Mouse (Mus musculus): ENCODE measurements at regions not wholly inside any gene's neighbourhood (a gene's known extent, or its start where the extent isn't known, plus 50 kb on each side); places are given as distances from the start of the nearest gene placed in this dataset.
"Not testable (repeated sequence)": the region's sequence is repeated elsewhere in the genome, so short reads cannot be mapped to it uniquely, and the experiment has no call there.

DNA sequence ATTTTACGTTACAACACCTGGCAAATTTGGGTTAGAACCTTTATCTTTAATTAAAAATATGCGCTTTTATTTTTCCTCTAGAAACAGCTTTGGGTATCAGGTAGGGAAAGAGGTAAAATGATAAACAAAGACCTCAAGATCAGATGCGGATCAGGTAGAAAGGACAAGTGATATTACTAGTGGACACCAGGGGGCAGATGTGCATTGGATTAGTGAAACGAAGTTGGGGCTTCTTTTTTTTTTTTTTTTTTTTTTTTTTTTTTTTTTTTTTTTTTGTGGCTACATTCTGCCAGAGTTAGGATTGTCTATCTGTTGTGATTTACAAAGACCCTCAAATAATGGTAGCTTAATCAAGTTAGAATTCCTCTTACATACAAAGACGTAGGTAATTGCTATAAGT is 153.8 kb downstream of the Cd109 start:
- peak; percentile 16 for DNase-seq

DNA sequence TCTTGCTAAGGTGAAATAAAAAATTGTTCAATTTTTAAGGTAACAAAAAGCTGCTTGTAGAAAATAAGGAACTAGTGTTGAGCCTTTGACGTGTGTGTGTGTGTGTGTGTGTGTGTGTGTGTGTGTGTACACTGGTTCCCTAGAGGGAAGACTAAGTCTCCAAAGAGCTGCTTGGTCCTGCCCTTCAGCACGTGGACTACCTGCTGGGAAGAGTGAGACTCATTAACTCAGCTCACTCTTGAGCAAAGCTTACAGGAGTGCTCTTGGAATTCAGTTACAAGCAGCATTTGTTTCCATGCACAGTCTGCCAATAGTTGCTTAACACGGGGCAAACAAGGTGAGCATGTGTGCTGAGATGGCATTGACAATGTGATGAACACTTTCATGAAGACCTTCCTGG is 158.6 kb downstream of the Cd109 start:
- no peak for DNase-seq

DNA sequence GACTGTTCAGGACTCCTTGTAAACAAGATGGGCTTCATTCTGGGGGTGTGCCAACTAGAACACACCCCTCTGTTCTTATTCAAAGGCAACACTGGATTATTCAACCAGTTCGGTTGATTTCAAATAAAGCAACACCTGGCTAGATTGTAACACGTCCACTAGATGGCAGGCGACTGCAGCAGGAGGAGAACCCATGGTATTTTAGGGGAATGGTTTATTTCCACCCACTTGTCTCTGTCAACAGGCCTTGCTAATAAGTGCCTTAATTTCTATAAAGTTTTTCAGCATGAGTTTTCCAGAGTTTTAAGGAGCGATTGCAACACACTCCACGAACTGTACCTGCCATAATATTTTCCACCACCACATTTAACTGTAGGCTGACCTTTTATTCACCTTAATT is 160.1 kb downstream of the Cd109 start:
- peak; percentile 22 for DNase-seq

DNA sequence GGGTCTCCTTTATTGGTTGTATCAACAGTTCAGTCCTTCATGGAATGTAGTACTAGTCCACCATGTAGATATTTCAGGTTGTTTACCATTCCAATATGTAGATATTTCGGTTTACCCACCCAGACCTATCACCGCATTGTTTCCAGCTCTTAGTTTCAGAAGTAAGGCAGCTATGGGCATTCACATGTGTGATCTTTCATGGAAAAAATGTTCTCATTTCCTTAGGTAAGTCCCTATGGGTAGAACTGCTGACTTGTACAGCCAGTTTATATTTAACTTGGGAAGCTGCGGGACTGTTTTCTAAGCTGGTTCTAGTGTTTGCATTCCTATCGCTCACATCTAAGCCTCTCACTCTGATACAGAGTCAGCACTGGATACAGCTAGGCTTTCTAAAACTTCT is 165.2 kb downstream of the Cd109 start:
- no peak for DNase-seq

DNA sequence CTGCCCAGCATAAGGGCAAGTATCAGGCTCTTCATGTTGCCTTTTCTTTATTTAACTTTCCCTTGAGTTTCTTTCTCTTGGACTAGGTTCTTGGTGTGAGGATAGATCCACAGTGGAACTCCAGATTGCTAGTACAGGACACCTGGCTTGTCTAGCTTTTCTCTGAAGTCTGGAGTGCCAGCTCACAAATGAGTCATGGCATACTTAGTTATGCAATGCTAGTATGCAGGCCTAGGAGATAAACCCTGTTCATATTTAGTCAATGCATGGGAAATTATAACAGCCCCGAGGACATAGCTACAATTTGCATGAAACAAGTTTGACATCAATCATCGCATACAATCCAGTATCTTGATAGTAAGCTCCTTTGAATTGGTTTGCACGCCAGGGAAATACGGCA is 167.0 kb downstream of the Cd109 start:
- DNase-seq = no peak

DNA sequence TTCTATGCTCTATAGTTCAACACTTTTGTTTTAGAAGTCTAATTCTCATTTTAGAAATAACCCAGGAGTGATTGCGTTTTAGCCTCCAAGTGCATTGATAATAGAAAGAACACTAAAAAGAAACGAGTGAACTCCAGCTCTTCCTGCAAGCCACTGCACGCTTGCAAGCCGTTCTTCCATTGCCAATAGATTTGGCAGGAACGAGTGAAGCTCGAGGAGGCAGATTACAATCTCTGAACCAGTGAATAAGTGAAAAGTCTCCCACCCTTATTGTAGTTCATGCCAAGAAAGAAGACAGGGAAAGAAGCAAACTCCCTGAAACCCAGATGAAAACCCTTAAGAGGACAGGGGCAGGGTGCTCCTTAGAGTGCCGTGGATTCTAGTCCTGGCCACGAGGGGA is 167.5 kb downstream of the Cd109 start:
- no peak for DNase-seq

DNA sequence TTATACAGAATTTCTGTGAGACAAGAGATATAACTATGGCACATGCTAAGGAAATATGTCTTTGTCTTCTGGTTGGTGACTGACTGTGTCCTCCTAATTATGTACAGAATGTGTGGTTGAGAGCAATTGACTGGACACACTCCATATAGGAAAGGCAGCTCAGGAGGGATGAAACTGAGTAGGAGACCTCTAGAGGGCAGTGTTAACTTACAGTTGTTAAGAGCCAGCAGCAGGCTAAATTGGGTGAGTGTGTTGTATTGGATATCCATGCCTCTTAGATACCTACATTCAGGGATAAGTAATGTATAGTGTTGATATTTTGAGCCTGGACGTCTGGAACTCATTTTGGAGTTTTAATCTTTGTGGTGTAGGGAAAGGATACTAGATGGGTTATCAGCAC is 172.5 kb downstream of the Cd109 start:
- DNase-seq = no peak

DNA sequence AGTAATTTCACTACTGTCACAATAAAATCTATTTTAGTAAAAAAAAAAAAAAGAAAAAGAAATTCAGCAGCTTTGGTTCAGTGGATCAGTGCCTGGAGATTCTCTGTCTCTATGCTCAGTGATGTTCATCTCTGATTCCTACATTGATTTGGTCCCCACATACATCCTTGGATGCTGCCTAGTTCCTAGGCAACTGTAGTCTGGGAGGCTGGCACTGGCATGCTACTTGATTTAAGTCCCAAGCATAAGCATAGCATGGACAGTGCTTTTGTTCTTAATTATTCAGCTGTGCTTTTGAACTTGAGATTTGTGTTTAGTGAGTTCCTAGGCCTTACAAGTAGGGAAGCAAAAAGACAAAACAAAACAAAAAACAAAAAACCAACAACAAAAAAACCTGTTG is 174.4 kb downstream of the Cd109 start:
- DNase-seq = no peak

DNA sequence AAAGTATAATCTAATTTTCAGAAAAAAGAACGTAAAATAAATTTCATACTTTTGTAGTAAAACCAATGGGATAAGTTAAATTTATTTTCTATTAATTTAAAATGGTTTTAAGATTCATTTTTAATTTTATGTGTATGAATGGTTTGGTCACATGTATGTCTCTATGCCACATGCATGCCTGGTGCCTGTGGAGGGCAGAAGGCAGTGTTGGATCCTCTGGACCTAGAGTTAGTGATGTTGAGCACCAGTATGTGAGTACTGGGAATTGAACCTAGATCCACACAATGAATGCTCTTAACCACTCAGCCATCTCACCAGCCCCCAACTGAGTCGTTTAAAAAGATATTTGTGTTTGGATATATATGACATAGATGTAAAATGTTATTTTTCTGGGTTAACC is 174.8 kb downstream of the Cd109 start:
- DNase-seq = no peak

DNA sequence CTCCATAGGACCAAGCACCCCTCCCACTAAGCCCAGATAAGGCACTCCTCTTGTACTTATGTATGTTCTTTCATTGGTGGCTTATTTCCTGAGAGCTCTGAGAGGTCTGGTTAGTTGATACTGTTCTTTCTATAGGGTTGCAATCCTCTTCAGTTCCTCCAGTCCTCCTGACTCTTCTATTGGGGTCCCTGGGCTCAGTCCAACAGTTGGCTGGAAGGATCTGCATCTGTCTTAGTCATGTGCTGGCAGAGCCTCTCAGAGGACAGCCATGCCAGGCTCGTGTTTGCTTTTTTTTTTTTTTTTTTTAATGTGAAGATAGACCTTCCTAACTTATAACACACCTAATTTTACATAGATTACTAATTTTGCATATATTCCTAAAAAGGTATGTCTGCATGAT is 180.5 kb downstream of the Cd109 start:
- DNase-seq = no peak

DNA sequence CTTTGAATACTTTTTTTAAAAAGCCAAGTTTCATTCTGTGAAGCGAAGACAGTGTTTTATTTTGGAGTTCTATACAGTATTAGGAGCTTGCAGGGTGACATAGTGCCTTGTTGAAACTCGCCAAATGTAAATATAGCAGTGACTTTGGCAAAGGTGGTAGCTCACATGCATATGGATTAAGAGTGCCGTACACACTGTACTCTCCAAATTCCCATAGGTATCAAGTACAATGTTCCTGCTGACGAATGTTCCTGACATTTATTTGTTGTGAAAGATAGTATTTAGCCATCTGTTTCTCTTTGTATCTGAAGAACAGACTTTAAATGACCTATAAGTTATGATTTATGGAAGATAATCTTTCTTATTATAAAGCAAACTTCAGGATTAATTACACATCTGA is 201.9 kb downstream of the Cd109 start:
- DNase-seq = no peak

DNA sequence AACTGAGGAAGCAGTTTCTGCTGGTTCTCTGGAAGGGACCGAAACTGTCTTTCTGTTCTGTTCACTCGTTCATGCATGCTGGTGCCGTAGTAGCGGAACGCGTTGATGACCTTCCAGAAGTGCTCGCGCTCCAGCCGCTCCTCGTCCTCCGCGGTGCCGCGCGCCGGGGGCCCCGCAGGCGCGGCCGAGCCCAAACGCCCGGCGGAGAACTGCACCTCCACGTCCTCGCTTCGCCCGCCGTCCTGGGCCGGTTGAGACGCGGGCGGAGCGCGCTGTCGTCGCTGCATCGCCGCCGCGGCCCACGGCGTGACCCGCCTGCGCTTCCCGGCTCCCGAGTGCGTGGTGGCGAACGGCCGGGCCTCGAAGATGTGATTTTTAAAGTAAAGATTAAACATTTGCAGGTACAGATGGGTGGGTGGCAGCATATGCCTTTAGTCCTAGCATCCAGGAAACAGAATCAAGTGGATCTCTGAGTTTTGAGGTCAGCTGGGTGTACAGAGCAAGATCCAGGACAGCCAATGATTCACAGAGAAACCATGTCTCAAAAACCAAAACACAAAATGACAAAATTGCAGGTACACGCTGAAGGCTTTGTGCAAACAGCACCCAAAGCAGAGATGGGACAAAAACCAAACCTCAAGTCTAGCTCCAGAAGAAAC is 206.3 kb downstream of the Cd109 start:
- DNase-seq = peak; percentile 8

DNA sequence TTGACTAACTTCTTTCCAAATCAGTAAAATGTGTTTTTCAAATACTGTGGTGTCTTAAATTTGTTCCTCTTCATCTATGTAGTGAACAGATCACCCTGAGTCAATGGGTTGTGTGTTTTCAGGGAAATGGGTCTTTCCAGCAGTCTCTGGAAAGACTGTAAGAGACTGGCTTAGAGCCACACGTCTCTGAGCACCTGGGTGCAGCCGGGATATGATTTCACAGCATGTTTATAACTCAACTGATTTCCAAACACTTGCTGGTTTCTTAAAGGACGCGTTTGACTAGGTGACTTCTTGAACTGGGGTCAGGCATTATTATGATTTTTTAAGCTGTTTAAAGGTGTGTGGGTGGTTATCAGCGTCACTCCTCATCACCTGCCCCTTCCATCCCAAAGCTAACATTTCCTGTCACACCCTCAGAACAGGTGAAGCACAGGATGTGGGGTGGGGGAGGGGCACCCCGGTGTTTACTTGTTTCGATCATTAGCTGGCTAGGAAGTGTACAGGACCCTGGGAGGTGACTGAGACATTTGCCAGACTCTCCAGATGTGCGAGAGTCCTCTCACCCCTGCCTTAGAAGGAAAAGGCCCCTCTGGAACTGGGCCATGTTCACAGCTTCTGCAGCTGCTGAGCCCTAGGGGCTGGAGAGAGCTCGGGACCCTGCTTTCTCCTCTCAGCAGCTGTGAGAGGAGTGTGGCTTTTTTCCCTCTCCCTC is 229.8 kb downstream of the Cd109 start:
- no peak for DNase-seq

DNA sequence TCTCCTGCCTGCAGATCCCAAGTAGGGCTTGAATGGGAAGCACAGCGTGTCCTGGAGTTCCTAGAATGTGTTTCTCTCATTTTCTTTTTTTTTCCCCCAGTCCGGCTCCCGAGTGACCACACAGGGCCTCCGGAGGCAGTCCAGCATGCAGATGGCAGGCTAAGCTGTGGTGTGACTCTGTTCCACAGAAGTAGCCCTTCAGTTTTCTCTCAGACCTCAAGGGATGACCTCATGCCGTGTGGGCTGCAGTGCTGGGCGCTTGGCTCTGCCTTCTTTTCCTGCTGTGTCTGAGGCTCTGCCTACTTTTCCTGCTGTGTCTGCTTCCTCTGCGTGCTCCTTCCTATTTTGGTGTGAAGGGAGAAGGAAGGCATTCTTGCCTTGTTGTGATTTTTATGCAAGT is 230.8 kb downstream of the Cd109 start:
- DNase-seq = no peak

DNA sequence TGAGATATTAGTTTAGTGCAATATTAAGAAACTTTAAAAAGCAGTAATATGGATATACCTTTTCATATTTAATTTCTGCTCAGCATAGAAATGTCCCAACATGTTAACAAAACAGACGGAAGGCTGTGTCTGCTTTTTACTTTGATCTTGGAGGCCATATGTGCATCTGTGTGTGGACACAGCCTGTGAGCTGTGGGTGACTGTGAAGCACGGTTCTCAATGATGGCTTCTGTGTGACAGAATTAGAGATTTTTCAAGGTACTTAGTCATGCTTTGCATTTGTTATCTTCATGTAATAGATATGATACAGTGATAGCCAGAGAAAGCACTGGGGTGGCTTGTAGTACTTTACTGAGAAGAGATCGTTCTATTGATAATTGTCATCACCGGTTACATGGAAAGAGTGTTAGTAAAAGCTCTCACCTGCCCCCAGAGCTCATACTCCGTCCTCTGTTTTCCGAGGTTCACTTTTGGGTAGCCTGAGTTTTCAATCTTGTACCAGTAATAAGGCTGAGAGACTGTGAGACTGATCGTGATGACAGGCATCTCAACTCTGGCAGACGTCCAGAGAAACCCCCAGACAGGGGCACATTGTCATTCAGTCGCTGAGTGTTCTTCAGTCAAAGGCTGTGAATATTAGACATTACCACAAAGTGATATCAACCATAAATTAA is 232.7 kb downstream of the Cd109 start:
- no peak for DNase-seq

DNA sequence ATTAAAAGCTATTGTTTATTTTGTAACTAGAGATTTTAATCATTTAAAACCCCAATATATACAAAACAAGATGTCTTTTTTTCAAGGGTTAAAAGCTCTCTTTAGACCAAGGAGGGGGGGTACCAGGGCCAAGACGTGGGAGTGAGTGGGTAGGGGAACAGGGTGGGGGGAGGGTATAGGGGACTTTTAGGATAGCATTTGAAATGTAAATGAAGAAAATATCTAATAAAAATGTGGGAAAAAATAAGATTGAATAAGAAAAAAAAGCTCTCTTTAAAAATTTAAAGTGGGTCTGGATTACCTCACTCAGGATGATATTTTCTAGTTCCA is 233.2 kb downstream of the Cd109 start:
- DNase-seq = not testable (repeated sequence)

DNA sequence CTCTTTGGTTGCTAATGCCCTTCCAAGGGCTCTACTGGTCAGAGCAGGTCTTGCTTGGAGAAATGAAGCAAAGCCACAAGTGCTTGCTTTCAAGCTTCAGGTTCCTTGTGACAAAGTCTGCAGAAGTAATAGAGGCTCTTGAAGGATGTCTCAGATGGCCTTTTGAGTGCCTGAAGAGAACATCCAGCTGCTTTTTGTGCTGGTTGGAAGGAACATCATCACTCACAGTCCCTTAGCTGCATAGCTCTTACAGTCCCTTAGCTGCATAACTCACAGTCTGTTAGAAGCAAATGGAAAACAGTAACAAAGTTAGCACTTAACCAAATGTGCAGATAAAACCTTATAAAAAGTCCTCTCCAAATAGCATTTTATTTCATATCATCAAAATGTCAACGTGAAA is 241.6 kb downstream of the Cd109 start:
- DNase-seq = no peak

DNA sequence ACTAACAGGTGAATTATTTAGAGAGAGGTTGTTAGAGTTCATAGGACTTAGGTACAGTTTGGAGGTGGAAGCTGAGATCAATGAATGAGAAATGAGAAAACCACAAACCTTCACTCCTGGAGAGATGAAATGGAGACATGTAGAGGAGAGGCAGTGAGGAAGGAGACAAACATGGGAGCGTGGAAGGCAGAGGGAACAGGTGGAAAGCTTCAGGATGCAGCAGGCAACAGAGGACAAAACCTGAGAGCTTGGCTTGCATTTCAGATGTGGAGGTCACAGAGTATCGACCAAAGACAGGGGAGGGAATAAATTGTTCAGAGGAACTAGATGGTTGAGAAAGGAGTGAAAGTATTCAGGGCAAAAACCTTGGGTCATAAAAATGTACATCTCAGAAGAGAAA is 244.6 kb downstream of the Cd109 start:
- DNase-seq = no peak

DNA sequence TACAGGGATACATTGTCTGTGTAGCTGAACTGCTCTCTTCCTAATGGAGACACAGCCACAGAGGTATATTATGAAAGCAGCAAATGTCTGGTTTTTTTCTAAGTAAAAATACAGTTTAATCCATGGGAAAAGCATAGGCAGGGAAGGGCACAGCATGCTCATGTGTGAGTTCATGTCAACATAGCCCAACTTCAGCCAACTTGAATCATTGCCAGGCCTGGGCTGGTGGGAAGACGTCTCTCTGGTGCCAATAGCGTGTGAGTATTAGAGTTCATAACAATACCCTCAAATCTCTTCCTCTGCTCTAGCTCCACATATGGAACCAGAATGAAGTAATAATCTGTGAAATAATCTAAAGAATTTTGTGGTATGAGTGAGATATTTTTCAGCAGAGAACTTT is 257.2 kb downstream of the Cd109 start:
- no peak for DNase-seq

DNA sequence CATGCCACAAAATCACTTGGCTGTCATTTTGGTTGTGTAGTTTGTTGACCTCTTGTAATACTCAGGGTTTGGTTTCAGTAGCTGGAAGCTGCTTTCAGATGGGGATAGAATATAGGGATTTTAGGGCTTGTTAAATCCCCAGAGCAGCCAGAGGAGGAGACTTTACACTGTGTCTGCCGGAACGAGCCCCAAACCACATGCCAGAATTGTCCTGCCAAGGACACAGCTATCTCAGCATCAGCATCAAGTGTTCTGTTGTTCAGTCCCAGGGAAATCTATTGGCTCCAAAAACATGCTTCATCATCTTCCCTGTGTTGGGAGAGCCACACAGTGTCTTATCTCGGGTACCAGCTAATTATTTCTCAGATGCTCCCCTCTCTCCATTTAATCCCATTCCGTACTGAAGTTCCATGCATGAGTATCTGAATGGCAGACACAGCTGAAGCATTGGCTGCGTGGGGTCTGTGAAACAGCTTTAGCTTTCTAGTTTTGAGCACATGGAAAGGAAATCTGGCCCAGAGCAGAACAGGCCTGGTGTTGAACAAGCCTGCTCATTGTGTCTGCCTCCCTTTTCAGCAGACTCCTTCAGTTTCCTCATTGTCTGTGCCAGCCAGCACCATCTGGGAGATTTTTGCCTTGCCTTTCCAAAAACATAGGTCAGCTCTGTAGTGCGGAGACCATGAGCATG is 264.8 kb downstream of the Cd109 start:
- DNase-seq = no peak

DNA sequence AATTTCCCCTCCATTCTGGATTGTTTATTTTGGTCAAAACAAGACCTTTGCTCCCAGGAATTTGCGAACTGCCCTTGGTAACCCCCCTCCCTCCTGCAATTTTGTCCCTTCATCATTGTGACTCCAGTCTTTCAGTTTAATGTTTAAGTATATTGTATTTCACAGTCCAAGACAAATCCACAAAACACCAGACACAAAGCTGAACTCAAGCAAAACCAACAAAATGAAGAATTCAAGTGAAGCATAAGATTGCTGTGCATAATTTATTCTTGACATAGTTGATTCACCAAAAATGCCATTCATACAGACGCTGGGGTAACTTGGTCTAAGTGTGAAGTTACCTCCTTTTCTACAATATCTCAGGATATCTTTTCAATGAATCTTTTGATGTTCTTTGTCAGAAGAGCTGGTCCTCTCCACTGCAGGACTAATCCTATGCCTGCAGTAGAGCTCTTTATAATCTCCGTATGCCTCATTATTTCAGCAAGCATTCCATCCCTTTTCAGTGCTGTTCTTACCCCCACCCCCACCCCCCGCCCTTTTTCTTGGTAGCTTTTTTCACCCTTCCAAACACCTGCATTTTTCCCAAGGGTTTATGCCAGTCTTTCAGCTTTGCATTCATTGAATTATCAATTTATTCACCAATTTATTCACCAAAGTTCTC is 265.4 kb downstream of the Cd109 start:
- no peak for DNase-seq

DNA sequence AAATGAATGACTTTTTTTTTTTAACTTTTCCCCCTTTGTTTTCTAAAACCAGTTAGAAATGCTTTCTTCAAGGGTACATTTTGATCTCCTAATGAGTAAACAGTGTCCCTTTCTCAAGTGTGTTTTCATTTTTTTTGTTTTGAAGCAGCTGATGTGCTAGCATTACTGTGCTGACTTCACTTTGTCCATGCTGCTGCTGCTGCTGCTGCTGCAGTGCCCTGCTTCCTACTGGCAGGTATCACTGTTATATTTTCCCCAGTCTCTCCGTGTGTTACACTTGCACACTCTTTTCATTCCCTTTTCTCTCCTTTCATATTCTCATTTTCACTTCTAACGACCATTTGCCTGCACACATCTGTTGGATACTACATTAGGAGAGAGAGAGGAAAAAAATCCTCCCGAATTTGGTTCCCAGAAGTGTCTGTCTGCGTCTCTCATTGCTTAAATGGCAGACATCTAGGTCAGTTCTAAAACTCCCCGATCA is 266.0 kb downstream of the Cd109 start:
- DNase-seq = no peak

DNA sequence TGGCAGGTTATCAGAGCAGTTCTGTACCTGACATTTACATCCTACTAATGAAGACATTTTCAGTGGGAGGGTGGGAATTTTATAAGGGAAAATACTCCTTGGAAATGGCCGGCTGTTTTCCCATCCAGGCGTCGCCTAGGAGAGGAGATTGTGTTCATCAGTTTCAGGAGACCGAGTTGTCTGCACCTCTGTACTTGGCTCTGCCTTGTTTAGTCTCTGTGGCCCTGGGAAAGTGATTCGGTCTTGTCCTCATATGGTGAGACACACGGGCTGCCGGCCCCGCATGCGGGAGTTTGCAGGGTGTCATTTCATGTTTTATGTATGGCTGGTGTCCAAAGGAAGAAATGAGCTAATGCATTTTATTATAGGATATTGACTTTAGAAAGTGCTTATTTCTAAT is 287.9 kb downstream of the Cd109 start:
- DNase-seq = no peak

Data from thymus, postnatal 14 days (tissue).